ENCODE assay signal across 18 mouse cellular contexts in the genomic region with DNA sequence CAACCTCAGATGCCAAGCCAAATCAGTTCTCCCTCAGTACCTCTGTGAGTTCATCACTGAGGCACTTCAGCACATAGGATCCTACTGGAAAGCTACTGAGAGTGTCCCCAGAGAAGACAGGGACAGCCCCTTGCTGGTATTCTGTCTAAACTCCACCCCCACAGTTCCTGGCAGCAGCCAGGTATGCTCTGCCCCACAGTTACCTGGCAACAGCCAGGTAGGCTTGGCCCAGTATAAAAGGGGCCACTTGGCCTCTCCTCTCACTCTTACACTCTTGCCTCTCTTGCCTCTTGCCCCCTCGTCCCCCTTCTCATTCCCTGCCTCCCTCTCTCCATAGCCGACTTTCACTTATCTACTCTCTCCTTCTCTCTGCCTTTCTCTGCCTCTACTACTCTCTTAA. TPM values are rescaled to one million over a fixed set of nuclear protein-coding genes. Genes with fewer than 3 reads are reported as not detected.
DNase-seq lines count a peak whose midpoint lies in the region; ATAC-seq and TF ChIP-seq lines count a peak whose summit lies in the region.
"Had no signal": no experiment of that assay in that cellular context is flagged by ENCODE, and none has a peak within 500 bp of the region (broad histone marks: within the 10 kb centered on the region; RNA-seq: fewer than 3 reads in every experiment).

No protein-coding gene starts in this region.

- no peaks in the 10 kb centered on the region for H3K9me3 ChIP-seq in forebrain, embryonic 10.5 days
- no peaks in the 10 kb centered on the region for H3K9me3 ChIP-seq in forebrain, embryonic 13.5 days (replicated peaks)
- no peaks in the 10 kb centered on the region for H3K9me3 ChIP-seq in lung, postnatal 0 days (ENCODE audit: low read length)
- H3K9me3 ChIP-seq: heart, embryonic 12.5 days; limb, embryonic 12.5 days; liver, embryonic 12.5 days; midbrain, embryonic 10.5 days had no signal

- H3K4me2 ChIP-seq in forebrain, embryonic 13.5 days: no peak overlapping the region
- H3K4me2 ChIP-seq in lung, postnatal 0 days (replicated peaks; ENCODE audit: low read depth, low read length): no peak overlapping the region
- H3K4me2 ChIP-seq: heart, embryonic 12.5 days; limb, embryonic 12.5 days; liver, embryonic 12.5 days had no signal

- peaks cover 10% of the 10 kb centered on the region for H3K4me1 ChIP-seq in forebrain, embryonic 10.5 days
- H3K4me1 ChIP-seq in forebrain, embryonic 13.5 days: 0 out of 2 replicates have a peak, but pooled peaks cover 9% of the 10 kb centered on the region
- no peaks in the 10 kb centered on the region for H3K4me1 ChIP-seq in lung, postnatal 0 days (ENCODE audit: insufficient read depth, low read depth, low read length)

- intact Hi-C loops in gastrocnemius, adult 2 months (cut with DNase I): no loop called here

- ATAC-seq in forebrain, embryonic 13.5 days: no peak
- ATAC-seq in lung, postnatal 0 days: peak; percentile 64
- ATAC-seq: liver, embryonic 12.5 days had no signal

- H3K27ac ChIP-seq in forebrain, embryonic 10.5 days: peak overlapping the region; percentile 8; the same call in 1 of the 2 replicates
- no peak overlapping the region for H3K27ac ChIP-seq in forebrain, embryonic 13.5 days
- H3K27ac ChIP-seq in lung, postnatal 0 days (ENCODE audit: low read length): no peak overlapping the region
- no peak overlapping the region for H3K27ac ChIP-seq in gastrocnemius, adult 2 months
- H3K27ac ChIP-seq: limb, embryonic 12.5 days; liver, embryonic 12.5 days; macrophage; midbrain, embryonic 10.5 days had no signal

- H3K4me3 ChIP-seq in forebrain, embryonic 10.5 days: no peak overlapping the region
- no peak overlapping the region for H3K4me3 ChIP-seq in forebrain, embryonic 13.5 days
- H3K4me3 ChIP-seq in lung, postnatal 0 days (ENCODE audit: low read depth, low read length): no peak overlapping the region
- no peak overlapping the region for H3K4me3 ChIP-seq in gastrocnemius, adult 2 months
- H3K4me3 ChIP-seq: heart, embryonic 12.5 days; limb, embryonic 12.5 days; liver, embryonic 12.5 days; midbrain, embryonic 10.5 days had no signal

- TF ChIP-seq CTCF in lung, postnatal 0 days (IDR thresholded peaks at IDR 0.05): no peak
- TF ChIP-seq CTCF in gastrocnemius, adult 2 months (IDR thresholded peaks at IDR 0.05): no peak

- no peak for DNase-seq in forebrain, embryonic 10.5 days (ENCODE audit: extremely low spot score, low spot score)
- peak; percentile 42 to 61 for DNase-seq in lung, adult 18-20 months
- no peak for DNase-seq in lung, postnatal 14 days
- DNase-seq in lung, postnatal 0 days (ENCODE audit: low spot score): peak; percentile 14
- no peak for DNase-seq in urinary bladder, adult 18-20 months (ENCODE audit: low spot score in 2 of 2)
- DNase-seq in gastrocnemius, adult 2 months: no peak
- DNase-seq: adrenal gland, postnatal 36 days; B cell, adult 2 months; gastrocnemius, postnatal 10 days; kidney, adult 8-10 months; kidney, postnatal 14 days; thymus, postnatal 36 days had no signal

- H3K36me3 ChIP-seq in forebrain, embryonic 10.5 days (replicated peaks): peaks cover 86% of the 10 kb centered on the region
- H3K36me3 ChIP-seq in forebrain, embryonic 13.5 days (ENCODE audit: poor library complexity, severe bottlenecking): peaks cover 85% of the 10 kb centered on the region
- H3K36me3 ChIP-seq in lung, postnatal 0 days (ENCODE audit: insufficient read depth, low read length): 0 out of 2 replicates have a peak, but pooled peaks cover 4% of the 10 kb centered on the region

- 89% methylated on average over 2 of the region's 2 CpGs for WGBS in forebrain, embryonic 10.5 days
- 86% methylated on average over 2 of the region's 2 CpGs for WGBS in forebrain, embryonic 13.5 days
- WGBS in lung, postnatal 0 days: 62% methylated on average over 2 of the region's 2 CpGs

- H3K9ac ChIP-seq in forebrain, embryonic 13.5 days: no peak overlapping the region
- no peak overlapping the region for H3K9ac ChIP-seq in lung, postnatal 0 days (replicated peaks; ENCODE audit: low read depth)
- H3K9ac ChIP-seq: heart, embryonic 12.5 days; limb, embryonic 12.5 days; liver, embryonic 12.5 days had no signal

- no peak for TF ChIP-seq EP300 in lung, postnatal 0 days (IDR thresholded peaks at IDR 0.05)

- no peaks in the 10 kb centered on the region for H3K27me3 ChIP-seq in forebrain, embryonic 10.5 days (ENCODE audit: poor library complexity, severe bottlenecking)
- no peaks in the 10 kb centered on the region for H3K27me3 ChIP-seq in forebrain, embryonic 13.5 days
- H3K27me3 ChIP-seq in lung, postnatal 0 days (replicated peaks; ENCODE audit: insufficient read depth, low read length): no peaks in the 10 kb centered on the region
- H3K27me3 ChIP-seq: heart, embryonic 12.5 days; limb, embryonic 12.5 days; liver, embryonic 12.5 days had no signal

RNA-seq across cellular contexts. Expression of a gene that starts 35.3 kb away (rescaled TPM):
- polyA plus RNA-seq in forebrain, embryonic 10.5 days (2016; fragmentation: Nextera tagmentation; extraction: Ambion mirVana): 29.4 and 29.7 TPM in 2 replicates
- polyA plus RNA-seq in forebrain, embryonic 13.5 days (2015; fragmentation: Nextera tagmentation; extraction: Ambion mirVana): 47.9 and 49.3 TPM in 2 replicates
- 36.4 and 40.1 TPM in 2 replicates for polyA plus RNA-seq in lung, postnatal 0 days (2015; fragmentation: Nextera tagmentation; extraction: Ambion mirVana)
- 10 to 100 TPM; 34.4 to 52.4 TPM for total RNA-seq in gastrocnemius, adult 2 months (2021)

RNA-seq across cellular contexts. Expression of a gene that starts 59.5 kb away (rescaled TPM):
- 1.4 and 1.8 TPM in 2 replicates for polyA plus RNA-seq in forebrain, embryonic 10.5 days (2016; fragmentation: Nextera tagmentation; extraction: Ambion mirVana)
- 0.77 and 0.79 TPM in 2 replicates for polyA plus RNA-seq in forebrain, embryonic 13.5 days (2015; fragmentation: Nextera tagmentation; extraction: Ambion mirVana)
- 14.9 TPM in 2 replicates for polyA plus RNA-seq in lung, postnatal 0 days (2015; fragmentation: Nextera tagmentation; extraction: Ambion mirVana)
- total RNA-seq in gastrocnemius, adult 2 months (2021): 1 to 10 TPM; 1.4 to 3.5 TPM
- polyA plus RNA-seq: macrophage had no signal

Comparison
In these comparisons a context has a peak if more than half of its experiments do, and no peak if none do; other contexts are left out.
1. DNase-seq: peak in lung, adult 18-20 months (2 of 2) and lung, postnatal 0 days (single experiment); none in forebrain, embryonic 10.5 days (single experiment), lung, postnatal 14 days (single experiment), urinary bladder, adult 18-20 months (0 of 2) and gastrocnemius, adult 2 months (single experiment).